Mouse (Mus musculus): ENCODE data around the gene Gm20716. TPM values are rescaled to one million over a fixed set of nuclear protein-coding genes. Genes with fewer than 3 reads are reported as not detected.
"Not testable (repeated sequence)": the region's sequence is repeated elsewhere in the genome, so short reads cannot be mapped to it uniquely, and the experiment has no call there.

Gene Gm20716
- total and polyA plus RNA-seq, 3 experiments = 26.1 to 27.0 TPM; not detected in 1

DNA sequence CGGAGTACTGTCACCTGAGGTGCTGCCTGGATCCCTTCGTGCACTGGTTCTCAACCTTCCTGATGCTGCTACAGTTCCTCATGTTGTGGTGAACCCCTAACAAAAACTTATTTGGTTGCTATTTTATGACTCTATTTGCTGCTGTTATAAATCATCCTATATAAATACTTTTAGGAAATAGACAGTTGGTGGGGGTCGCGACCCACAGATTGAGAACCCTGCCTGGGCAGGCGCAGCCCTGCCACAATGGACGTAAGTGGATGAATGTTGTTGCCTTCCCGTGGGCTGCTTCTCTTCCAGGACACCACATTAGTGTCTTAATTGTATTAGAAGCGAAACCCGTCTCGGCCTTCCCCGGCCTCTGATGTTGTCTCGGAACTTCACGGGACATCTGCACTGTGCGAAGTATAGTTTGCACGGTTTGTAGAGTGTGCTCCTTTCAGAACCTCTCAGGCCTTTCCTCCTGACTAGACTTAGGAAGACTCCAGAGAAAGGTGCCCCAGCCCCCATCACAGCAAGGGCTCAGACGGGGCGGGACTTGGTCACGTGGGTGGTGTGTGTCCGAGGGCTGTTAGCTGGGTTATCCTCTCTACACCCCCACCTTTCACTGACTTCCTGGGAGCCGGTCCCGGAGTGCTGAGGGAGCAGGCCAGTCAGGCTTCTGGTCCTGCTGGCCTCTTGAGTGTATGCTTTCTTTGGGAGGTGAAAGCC, 63.3 kb downstream of the Gm20716 start:
- DNase-seq = no peak

GRCm38 (mm10) chr2:168161978-168162377, 68.2 kb downstream of the Gm20716 start:
- DNase-seq = no peak

DNA sequence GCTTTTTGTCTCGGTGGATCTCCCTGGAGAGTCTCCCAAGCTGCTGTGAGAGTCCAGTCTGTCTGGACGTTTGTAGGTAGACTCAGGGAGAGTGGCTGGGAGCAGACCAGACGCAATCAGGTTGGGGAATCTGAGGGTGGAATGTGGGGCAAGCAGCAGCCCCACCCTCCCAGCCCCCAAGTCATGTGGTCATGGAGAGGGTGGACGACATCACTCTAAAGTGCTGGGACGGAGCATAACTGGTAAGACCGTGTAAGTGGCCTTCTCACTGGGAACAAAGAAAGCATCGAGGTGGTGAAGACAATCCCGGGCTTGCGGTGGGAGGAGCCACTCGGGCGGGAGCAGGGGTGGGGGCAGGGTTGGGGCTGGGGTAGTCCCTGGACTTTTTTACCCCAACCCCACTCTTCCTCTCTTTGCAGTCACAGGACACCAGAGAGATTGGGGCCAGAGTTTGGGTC, 68.6 kb downstream of the Gm20716 start:
- DNase-seq = no peak

- DNase-seq = no peak
Observed at GRCm38 (mm10) chr2:168160370-168160930, 69.7 kb downstream of the Gm20716 start.

- DNase-seq = peak; percentile 22
Observed at GRCm38 (mm10) chr2:168158911-168159711, 71.1 kb downstream of the Gm20716 start.

DNA sequence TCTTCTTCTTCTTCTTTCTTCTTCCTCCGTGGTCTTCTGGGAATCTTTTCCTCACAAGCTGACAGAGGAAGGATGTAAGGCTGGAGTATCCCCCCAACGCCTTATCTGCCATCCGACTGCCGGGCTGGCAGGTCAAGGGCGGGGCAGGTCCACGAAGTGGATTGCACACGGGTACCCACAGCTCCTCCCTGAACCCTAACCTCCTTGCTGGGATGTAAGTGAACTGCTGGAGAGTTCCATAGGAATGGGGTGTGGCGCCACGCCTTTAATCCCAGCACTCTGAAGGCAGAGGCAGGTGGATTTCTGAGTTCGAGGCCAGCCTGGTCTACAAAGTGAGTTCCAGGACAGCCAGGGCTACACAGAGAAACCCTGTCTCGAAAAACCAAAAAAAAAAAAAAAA, 72.2 kb downstream of the Gm20716 start:
- not testable (repeated sequence) for DNase-seq

- no peak for DNase-seq
Observed at GRCm38 (mm10) chr2:168156361-168156760, 73.8 kb downstream of the Gm20716 start.

- no peak for DNase-seq
Observed at GRCm38 (mm10) chr2:168155666-168156065, 74.5 kb downstream of the Gm20716 start.

DNA sequence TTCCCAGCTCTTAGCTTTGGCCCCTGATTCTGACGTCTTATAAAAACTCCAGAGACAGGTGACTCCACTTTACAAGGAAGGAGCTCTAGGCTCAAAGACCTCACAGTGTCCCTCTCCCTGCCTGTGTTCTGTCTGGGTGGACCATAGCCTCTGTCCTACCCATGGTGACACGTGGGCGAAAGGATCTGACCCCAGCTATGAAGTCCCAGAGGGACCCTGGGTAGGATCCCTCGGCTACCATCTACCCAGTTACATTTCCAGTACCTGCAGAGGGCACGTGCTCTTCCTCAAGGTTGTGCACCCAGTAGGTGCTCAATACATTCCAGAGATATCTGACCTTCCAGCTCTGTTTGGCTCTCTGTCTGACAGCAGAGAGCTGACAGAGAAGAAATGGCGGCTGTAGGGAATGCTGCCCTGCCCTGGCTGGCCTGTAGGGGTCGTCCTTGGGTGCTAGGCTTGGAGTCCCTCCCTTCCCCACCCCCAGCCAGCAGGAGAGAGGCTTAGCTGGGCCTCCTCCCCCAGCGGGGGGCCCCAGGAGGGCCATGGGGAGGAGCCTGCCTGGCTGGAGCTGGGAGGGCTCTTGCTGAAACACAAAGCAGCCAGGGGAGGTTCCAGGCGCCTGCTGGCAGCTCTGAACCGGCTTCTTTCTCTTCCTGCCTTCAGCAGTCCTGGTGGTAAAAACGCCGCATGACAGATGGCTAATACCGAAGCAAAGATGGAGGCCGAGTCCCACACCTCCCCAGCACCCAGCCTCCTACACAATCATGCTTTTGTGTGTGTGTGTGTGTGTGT, 75.9 kb downstream of the Gm20716 start:
- peak; percentile 82 for DNase-seq

DNA sequence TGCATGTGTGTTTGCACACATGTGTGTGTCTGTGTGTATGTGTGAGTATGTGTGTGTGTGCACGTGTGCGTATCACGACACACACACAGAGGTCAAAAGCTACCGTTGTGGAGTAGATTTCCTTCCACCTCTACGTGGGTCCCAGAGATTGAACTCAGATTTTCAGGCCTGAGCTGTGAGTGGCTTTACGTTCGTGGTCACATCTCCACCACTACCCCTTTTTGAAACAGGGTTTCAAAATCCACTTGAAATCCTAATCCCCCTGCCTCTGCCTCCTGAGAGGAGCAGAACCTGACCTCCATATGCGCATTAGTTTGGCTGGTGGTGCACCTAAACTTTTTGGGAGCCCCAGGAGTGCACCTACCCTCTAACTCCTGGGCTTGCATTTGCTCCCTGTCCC, 80.9 kb downstream of the Gm20716 start:
- DNase-seq = no peak

DNA sequence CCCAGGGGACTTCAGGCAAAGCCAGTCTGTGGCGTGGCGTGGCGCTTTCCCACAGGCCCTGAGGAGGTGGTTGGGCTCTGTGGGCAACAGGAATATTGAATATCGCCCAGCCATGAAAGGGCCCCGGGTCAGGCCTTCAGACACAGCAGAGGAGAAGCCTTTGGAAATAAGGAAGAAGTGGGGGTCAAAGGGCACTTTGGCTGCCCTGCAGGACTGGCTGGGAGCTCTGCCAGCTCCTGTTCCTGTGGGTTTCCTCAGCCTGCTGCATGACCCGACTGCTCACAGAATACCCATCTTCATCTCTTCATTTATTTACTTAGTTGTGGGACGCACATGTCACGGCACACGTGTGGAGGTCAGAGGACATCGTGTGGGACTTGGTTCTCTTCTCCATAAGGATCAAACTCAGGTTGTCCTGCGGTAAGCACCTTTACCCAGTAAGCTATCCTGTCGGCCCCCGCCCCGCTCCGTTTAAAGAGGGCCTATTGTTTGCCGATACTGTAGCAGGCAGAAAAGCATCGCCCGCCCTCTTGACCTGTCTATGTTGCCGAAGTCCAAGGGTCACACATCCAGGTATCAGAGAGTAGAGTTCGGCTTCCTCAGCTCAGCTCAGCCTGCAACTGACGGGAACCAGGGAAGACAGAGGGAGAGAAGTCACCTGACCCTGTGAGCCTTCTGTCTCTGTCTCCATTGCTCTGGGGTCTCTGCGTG, 82.3 kb downstream of the Gm20716 start:
- DNase-seq = no peak

- no peak for DNase-seq
Observed at GRCm38 (mm10) chr2:168145437-168145836, 84.7 kb downstream of the Gm20716 start.

DNA sequence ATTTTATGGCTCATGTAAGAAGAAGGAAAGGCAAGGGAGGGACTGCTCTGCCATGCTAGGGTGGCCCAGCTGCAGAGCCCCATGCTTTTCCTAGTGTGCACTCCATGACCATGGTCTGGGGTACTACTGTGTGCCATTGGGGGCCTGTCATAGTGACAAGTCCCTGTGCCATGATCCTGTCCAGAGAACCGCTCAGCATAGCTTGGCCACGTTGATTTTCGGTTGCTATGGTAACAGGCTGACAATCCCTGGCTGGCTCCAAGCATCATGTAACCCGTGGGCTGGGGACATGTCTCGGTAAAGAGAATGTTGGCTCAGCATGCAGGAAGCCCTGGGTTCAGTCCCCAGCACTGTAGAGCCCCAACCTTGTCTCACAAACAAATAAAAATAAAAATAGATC, 86.4 kb downstream of the Gm20716 start:
- no peak for DNase-seq

- no peak for DNase-seq
Observed at GRCm38 (mm10) chr2:168137161-168137560, 93.0 kb downstream of the Gm20716 start.

Small RNA genes within 50 kb of the gene (microRNA-seq; reads per million reads assigned to microRNA genes)
- gene Gm24561 = 0 reads per million in 2 experiments

Other genes with a start within 250 kb of the Gm20716 start
- 1 to 10 TPM; 1.7 to 3.0 TPM for gene Ripor3, start 219.7 kb downstream of the Gm20716 start, total RNA-seq (2021)
- 3.5 and 4.0 TPM in 2 replicates for gene Ripor3, start 219.7 kb downstream of the Gm20716 start, polyA plus RNA-seq (2012; rRNA removed)
- gene Pard6b, start 149.4 kb downstream of the Gm20716 start, total RNA-seq (2021) = 1 to 10 TPM in 1 of 2 experiments, under 1 TPM in 1; 0.92 to 1.9 TPM
- gene Pard6b, start 149.4 kb downstream of the Gm20716 start, polyA plus RNA-seq (2012; rRNA removed) = 1.3 and 2.1 TPM in 2 replicates
- gene Adnp, start 23.3 kb downstream of the Gm20716 start, total RNA-seq (2021) = 10 to 100 TPM; 43.9 to 65.5 TPM
- 16.4 and 18.6 TPM in 2 replicates for gene Adnp, start 23.3 kb downstream of the Gm20716 start, polyA plus RNA-seq (2012; rRNA removed)
- gene Dpm1, start 227 bp upstream of the Gm20716 start, total RNA-seq (2021) = 100 to 1,000 TPM; 133 to 138 TPM
- gene Dpm1, start 227 bp upstream of the Gm20716 start, polyA plus RNA-seq (2012; rRNA removed) = 19.3 and 24.8 TPM in 2 replicates
- 10 to 100 TPM; 11.6 to 16.6 TPM for gene Mocs3, start 258 bp upstream of the Gm20716 start, total RNA-seq (2021)
- gene Mocs3, start 258 bp upstream of the Gm20716 start, polyA plus RNA-seq (2012; rRNA removed) = 70.8 and 82.0 TPM in 2 replicates
- gene Kcng1, start 51.4 kb upstream of the Gm20716 start, total RNA-seq (2021) = not detected
- gene Kcng1, start 51.4 kb upstream of the Gm20716 start, polyA plus RNA-seq (2012; rRNA removed) = 0.15 TPM in 2 replicates